Mouse (Mus musculus): ENCODE measurements around the gene Bckdha.

Bckdha gene

DNA sequence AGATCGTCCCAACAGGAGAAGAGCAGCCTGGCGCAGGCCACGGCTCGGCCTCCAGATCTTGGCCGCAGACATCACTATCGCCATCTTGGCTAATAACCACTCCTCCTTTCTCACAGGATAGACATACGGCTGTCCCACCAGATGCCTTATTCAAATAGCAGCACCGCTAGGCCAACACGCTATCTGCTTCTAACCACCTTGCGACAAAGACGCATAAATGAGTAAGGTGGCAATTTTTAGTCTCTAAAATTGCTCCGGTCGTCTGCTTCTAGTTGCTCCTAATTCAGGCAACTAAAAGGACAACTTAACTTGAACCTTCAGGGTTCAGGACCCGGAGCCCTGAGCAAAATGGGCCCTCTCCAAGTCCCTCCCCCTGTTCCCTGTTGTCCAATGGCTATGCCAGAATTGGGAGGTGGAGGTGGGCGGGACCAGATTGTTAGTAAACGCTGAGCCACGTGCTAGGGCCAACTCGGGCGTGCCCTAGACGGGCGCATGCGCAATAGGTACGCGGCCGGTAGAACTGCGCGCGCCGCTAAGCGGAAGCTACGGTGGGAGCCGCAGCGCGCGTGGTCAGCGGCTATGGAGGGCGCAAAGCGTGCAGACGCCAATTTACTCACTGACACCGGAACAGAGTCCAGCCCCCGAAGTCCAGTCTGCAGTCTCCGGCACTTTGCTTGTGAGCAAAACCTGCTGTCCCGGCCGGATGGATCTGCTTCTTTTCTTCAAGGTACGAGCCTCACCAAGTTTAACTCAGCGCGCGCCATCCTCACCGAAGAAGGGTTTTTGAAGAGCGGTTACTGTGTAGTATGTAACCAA is at the start of gene Bckdha, which contains the start of gene Exosc5:
Bckdha (minus strand) TSS at position 325 of the 816 bp plus-strand sequence.
Exosc5 (plus strand) TSS at position 508 of the 816 bp plus-strand sequence.
- DNase-seq, result peak; percentile 99

DNA sequence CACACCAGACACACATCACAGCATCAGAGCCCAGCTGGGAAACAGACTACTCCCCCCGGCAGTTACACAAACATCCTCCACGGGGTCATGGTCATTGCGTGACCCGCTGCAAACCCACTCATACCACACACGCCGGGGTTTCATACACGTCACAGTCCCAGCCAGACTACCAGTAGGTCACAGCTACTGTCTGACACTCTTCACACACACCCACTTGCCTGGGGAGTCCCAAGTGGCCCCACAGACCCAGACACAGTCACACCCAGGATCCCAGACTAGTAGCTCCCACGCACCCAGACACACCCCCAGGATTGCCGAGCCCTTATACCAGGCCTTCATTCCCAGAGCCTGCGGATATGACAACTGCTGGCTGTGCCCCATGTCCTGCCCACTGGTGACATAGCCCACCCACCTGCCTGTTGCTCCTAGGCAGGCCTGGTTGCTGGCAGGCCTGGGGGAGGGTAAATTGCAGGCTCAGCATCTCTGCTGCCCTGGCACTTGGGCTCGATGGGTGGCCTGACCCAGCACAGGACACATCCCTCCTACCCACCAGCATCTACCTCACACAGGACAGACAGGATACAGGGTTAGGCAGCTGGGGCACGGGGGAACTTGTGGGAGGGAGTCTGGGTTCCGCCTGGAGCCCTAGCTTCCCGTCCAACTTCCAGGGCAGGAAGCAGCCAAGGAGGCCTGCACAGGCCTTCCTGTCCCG is 49.0 kb upstream of the Bckdha start:
- peak; percentile 40 for DNase-seq

DNA sequence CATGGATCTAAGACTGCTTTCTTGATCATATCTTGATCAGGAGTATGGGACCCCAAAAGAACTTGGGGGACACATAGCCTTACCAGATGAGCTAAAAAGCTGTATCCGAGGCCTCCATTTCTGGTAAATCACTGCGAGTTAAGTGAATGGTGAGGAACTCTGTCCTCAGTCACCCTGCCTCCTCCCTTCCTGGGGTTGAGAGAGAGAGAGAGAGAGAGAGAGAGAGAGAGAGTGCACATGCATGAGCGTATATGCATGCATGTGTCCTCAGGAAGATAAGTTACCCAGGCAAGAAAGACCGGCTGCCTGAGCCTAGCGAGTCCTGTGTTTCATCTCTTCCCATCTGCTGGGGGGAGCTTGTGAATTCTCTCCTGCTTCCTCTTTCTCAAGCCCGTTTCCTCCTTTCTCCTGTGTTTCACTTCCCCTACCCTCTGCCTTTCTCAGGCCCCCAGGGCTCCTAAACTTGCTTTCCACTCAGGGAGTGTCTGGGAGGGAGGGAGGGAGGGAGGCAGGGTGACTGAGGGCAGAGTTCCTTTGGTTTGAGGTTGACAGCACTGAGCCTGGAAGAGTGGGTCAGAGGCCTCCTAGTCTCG is 47.9 kb upstream of the Bckdha start:
- no peak for DNase-seq

DNA sequence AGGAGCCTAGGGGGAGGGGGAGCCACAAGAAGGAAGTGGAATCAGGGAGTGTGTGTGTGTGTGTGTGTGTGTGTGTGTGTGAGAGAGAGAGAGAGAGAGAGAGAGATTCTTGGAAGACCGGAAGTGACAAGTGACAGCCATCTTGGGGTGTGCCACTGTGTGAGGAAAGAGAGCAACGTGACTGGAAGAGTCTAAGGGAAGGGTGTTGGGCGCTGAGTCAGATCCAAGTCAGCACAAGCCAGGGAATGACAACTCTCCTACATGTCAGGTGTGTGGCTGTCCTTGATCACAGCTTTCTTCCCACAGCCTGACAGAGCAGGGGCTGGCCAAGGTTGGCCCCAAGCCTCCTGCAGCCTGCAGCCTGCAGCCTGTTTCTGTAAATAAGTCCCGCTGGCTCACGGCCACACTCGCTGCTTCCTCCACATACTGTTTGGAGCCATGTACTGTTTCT is 47.0 kb upstream of the Bckdha start:
- no peak for DNase-seq

DNA sequence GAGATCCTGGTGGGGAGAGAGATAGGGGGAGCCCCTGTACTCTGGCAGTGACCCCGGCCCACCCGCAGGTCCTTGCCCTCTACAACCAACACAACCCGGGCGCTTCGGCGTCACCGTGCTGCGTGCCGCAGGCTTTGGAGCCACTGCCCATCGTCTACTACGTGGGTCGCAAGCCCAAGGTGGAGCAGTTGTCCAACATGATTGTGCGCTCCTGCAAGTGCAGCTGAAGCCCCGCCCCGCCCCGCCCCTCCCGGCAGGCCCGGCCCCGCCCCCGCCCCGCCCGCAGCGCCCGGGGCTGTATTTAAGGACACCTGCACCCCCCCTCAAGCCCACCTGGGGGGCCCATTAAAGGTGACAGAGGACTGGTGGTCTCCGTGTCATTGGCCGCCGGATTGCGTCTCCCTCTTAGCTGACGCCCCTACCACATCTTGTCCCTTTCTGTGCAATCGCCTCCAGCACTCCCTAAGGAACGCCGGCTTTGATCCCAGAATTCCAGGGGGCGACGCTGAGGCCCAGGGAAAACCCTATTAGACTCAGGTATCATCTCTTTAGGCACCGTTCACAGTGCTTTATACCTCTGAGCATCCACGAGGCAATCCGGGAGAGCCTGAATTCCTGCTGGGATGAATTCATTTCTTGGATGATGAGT is 46.1 kb upstream of the Bckdha start:
- no peak for DNase-seq

DNA sequence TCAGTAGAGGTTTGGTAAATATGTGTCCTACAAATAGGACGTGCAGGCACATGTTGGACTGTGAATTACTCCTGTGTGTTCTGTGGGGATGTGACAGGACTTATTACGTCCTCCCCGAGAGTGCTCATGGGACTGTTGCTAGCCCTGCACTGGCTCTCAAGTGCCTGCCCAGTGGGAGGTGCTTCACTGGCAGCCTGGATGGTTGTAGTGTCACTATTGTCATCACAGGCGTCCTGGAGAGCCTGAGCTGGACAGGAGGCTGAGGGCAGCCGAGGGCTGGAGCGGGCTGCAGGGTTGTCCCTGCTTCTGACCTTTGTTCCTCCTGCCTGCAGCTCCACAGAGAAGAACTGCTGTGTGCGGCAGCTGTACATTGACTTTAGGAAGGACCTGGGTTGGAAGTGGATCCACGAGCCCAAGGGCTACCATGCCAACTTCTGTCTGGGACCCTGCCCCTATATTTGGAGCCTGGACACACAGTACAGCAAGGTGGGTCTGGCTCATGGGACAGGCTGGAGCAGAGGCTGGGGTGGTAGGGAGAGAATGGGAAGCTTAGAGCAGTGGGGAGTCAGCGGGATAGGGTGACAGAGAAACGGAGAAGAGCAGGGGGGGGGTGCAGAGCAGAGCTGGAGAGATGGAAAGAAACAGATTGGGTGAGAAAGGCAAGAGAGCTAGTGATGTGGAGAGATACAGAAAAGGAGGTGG is 45.2 kb upstream of the Bckdha start:
- no peak for DNase-seq

DNA sequence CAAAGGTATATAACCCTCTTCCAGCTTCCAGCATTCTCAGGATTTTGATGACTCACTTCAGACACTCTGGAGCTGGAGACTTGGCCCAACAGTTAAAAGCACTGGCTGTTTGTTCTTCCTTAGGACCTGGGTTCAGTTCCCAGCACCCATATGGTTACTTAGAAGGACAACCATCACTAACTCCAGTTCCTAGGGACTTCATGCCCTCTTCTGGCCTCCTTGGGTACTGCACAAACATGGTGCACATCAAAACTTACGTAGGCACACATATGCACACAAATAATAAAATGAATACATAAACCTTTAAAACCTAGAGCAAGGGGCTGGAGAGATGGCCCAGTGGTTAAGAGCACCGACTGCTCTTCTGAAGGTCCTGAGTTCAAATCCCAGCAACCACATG is 43.6 kb upstream of the Bckdha start:
- DNase-seq, result no peak

DNA sequence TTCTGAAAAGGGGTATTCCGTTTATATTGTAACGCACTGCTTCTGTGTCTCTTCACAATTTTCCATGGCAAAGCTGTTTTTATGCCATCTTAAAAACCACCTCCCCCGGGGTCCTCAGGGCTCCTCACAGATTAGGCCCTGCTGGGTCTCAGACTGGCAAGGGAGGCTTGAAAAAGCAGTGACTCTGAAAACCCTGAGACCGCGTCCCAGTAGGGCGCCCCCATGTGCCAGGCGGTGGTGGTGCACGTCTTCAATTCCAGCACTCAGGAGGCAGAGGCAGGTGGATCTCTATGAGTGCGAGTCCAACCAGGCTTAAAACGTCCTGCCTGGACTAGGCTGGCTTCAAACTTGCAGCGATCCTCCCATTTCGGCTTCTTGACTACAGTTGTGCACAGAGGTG is 42.0 kb upstream of the Bckdha start:
- DNase-seq, result no peak

DNA sequence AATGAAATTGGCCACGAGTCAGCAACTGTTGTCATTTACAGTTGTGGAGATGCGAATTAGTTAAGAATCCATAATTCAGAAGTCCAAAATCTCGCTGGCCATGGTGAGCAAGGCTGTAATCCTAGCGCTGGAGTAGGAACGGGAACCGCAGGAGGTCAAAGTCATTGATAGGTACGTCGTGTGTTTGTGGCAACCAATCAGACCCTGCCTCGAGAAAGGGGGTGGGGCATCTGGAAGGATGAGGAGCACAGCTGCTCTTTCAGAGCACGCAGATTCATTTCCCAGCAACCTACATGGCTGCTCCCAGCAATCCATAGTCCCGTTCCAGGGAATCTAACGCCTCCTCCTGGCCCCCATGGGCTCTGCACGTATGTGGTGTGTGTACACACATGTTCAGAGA is 41.1 kb upstream of the Bckdha start:
- DNase-seq, result no peak

DNA sequence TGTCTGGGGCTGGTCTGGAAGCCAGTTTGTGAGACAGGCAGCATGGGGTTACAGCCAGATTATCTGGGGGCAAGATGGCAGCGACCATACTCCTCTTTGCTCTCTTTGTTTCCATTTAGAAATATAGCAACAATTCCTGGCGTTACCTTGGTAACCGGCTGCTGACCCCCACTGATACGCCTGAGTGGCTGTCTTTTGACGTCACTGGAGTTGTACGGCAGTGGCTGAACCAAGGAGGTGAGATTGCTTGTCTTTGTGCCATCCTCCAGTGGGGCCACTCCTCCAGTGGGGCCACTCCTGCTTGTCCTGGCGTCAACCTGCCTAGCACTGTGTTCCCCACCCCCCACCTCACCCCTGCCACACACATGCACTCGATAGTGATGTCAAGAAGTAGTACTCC is 35.3 kb upstream of the Bckdha start:
- no peak for DNase-seq

DNA sequence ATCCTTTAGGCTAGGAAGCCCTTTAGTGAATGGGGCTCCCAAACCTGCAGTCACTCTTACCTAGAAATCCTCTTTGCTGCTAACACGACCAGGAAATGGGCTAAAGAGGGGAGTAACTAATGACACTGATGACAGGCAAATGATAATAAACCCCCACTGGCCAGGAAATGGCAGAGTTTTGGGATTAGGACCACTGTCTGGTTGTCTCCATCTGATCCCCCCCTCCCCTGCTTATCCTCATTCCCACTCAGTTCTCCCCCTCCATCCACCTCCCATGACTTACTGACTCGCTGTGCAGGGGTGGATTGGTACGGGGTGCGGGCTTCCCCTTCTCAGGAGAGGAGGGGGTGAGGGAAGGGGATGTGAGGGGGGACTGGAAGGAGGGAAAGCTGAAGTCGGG is 31.3 kb upstream of the Bckdha start:
- DNase-seq, result no peak

DNA sequence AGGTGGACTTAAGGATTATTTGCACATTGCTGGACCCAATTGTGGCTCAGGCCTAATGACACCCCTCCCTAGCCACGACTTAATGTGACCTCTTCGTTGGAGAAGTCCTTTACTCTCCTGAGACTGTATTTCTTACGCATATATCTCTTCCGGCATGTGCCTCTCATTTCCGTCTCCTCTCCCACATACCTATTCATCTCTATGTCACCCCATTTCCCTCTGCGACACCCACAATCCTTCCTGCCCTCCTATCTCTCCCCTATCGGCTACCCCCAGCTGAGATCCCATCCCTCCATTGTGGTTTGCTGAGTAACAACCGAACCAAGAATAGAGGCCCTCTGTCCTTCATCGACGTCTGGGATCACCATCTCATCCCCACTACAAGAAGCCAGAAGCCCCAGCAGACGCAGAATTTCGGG is 30.8 kb upstream of the Bckdha start:
- no peak for DNase-seq

DNA sequence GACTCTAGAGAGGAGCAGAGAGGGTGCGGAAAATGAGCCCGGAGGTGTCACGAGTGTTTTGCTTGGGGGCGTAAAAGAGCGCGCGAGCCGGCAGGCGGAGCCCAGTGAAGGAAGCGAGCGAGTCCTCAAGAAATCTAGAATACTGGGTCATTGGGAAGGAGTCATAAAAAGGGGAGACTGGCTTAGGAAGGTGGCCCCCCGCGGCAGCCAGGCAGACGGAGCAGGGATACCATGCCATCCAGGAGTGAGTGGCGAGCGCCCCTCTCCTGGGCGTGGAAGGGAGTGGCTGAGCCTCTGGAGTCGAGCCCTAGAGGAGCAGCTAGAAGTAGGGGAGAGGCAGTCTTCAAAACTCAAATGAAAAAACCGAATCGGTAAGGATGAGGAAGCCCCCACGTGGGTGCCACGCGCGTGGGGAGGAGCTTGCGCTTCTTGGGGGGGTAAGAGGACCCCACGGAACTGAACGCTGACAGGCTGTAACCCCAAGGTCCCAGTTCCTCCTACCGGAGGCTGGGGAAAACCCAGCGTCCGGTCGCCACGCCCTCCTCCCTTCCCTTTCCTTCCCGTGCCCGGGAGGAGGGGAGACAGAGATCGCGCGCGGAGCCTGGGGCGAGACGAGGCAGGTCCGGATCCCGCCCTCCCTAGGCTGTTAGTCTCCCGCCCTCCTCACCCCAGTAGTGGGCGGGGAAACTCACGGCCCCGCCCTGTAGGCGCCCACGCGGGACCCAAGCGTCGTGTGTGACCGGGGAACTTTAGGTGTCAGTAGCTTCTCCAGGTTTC is 30.2 kb upstream of the Bckdha start:
- peak; percentile 76 for DNase-seq

DNA sequence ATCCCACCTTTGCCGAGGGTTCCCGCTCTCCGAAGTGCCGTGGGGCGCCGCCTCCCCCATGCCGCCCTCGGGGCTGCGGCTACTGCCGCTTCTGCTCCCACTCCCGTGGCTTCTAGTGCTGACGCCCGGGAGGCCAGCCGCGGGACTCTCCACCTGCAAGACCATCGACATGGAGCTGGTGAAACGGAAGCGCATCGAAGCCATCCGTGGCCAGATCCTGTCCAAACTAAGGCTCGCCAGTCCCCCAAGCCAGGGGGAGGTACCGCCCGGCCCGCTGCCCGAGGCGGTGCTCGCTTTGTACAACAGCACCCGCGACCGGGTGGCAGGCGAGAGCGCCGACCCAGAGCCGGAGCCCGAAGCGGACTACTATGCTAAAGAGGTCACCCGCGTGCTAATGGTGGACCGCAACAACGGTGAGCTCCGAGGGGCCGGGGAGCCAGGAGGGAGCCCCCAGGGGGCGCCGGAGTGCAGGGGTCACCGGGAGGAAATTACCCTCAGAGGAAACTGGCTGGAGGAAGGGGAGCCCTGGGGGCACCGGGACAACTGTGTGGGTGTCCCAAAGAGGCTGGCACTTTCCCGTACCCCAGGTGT is 29.1 kb upstream of the Bckdha start:
- DNase-seq, result peak; percentile 60

DNA sequence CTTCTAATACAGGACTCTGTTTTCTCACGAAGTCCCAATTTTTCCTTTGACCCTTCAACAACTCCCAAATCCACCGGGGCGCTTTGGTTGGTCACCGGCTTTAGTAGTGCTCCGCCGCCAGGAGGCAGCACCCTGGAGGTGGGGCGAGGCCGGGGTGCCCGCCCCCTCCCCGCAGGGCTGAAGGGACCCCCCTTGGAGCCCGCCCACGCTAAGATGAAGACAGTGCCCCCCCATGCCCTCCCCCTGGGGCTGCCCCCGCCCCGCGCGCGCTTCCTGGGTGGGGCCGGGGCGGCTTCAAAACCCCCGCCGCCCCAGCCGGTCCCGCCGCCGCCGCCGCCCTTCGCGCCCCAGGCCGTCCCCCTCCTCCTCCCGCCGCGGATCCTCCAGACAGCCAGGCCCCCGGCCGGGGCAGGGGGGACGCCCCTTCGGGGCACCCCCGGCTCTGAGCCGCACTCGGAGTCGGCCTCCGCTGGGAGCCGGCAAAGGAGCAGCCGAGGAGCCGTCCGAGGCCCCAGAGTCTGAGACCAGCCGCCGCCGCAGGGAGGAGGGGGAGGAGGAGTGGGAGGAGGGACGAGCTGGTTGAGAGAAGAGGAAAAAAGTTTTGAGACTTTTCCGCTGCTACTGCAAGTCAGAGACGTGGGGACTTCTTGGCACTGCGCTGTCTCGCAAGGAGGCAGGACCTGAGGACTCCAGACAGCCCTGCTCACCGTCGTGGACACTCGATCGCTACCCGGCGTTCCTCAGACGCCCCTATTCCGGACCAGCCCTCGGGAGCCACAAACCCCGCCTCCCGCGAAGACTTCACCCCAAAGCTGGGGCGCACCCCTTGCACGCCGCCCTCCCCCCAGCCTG is 28.1 kb upstream of the Bckdha start, which contains the start of gene Tgfb1:
Tgfb1 (plus strand) TSS at position 323 of the 852 bp plus-strand sequence.
- peak; percentile 82 for DNase-seq

DNA sequence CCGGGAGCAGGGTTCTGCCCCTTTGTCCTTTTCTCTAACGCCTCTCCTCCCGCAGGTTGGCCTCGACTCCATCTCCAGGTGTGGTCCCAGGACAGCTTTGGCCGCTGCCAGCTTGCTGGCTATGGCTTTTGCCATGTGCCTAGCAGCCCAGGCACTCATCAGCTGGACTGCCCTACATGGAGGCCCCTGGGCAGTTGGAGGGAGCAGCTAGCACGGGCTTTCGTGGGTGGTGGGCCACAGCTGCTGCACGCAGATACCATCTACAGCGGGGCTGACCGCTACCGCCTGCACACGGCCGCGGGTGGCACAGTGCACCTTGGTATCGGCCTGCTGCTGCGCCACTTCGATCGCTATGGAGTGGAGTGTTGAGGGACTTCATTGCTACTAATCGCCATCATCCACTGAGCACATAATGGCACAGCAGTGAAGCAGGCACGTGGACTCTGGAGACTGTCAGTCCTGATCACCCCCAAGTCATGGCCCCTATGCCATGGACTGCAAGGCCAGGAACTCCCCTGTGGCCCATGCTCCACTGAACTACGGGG is 27.2 kb upstream of the Bckdha start:
- no peak for DNase-seq

DNA sequence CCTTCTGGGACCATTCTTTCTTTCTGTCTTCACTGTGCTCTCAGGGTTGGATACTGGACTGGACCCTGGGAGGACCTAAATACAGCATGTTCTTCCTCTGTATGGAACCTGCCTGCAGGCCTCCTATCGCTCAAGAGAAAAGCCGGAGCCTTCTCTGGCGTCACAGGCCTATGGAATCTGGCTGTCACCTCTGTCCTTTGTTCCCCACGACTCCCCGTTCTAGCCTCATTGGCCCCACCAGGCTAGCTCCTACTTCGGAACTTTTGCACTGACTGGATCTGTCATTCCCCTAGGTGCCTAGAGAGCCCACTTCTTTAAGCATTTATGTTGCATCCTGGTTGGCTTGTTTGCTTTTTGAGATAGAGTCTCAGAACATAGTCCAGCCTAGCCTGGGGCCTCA is 25.9 kb upstream of the Bckdha start:
- no peak for DNase-seq

DNA sequence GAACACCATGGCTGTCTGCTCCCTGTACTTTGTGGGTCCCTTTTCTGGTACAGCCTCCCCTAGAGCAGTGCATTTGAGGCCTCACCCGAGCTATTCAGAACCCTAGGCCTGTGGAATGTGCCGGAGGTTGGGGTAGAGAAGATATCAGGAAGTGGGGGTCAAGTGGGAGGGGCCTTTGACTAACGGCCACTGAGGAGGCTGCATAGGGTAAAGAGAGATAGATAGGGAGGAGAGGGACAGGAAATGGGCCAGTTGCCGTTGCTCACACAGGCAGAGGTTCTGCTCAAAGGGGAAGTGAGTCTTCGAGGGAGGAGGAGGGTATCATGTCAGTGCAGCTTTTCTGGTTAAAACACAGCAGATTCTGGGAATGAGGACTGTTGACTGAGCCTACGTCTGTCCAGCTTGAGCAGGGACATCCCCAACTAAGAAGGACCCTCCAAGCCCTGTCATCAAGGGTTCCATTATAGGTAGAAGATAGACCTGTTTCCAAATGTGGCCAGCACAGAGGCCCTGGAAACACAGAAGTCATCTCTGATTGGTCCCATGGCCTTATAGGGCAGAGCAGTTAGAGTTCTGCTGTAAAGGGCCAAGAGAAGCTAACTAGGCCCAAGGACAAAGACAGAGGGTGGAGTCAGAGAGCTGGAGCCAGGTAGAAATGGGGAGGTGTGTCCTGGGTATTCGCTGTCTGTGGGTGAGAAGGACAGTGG is 24.8 kb upstream of the Bckdha start:
- no peak for DNase-seq

Data from kidney, adult 18-20 months (tissue).